Mouse (Mus musculus) lung, embryonic 16.5 days (tissue): ENCODE measurements around the gene Hist1h2bk. TPM values are rescaled to one million over a fixed set of nuclear protein-coding genes. Genes with fewer than 3 reads are reported as not detected.

Experiments used
- ATAC-seq: fragments of 200-750 bp; cut with Nextera tagmentation; 2 replicates; pipeline ENCODE4 v1.8.0; 2017; ENCODE audit warnings: low read depth, mild to moderate bottlenecking, moderate library complexity
- H3K27ac ChIP-seq: fragments of 300-500 bp; sonication (generic); 2 replicates; pipeline ENCODE4 v1.5.1; 2014; ENCODE audit warnings: mild to moderate bottlenecking, control low read depth, low read length
- H3K27me3 ChIP-seq: fragments of 300-500 bp; sonication (generic); 2 replicates; pipeline ENCODE4 v1.6.1; 2014; ENCODE audit warnings: low read depth, low read length, mixed read lengths; ENCODE audit not compliant: control insufficient read depth, insufficient read depth
- H3K36me3 ChIP-seq: fragments of 300-500 bp; sonication (generic); 2 replicates; pipeline ENCODE4 v1.6.1; 2014; ENCODE audit warnings: low read length; ENCODE audit not compliant: control insufficient read depth, insufficient read depth
- H3K4me1 ChIP-seq: fragments of 300-500 bp; sonication (generic); replicated peaks from 2 replicates; pipeline ENCODE4 v1.6.1; 2014; ENCODE audit warnings: low read length, mixed read lengths; ENCODE audit not compliant: control insufficient read depth, insufficient read depth
- H3K4me2 ChIP-seq: fragments of 300-500 bp; sonication (generic); 2 replicates; pipeline ENCODE4 v1.6.1; 2014; ENCODE audit warnings: low read depth, low read length, control low read depth
- H3K4me3 ChIP-seq: fragments of 300-500 bp; sonication (generic); 2 replicates; pipeline ENCODE4 v1.5.1; 2014; ENCODE audit warnings: mild to moderate bottlenecking, low read length, control low read depth
- H3K9ac ChIP-seq: fragments of 300-500 bp; sonication (generic); 2 replicates; pipeline ENCODE4 v1.6.1; 2014; ENCODE audit warnings: low read length, control low read depth
- H3K9me3 ChIP-seq: fragments of 300-500 bp; sonication (generic); 2 replicates; pipeline ENCODE4 v1.6.1; 2016; ENCODE audit warnings: low read length; ENCODE audit not compliant: control insufficient read depth
- WGBS: fragments of 180-500 bp; shearing (Covaris S2); extraction: QIAGEN DNeasy Blood & Tissue Kit; methylation state at CpG from one replicate; pipeline ENCODE4 v1.1.7; 2014; 5-methylcytosine and 5-hydroxymethylcytosine counted together
- polyA plus RNA-seq: library from polyadenylated mRNA; unstranded; fragments of >200 nt; fragmentation: Nextera tagmentation; extraction: Ambion mirVana; gene quantifications from 2 replicates; pipeline ENCODE4 v1.2.1, GENCODE M21; 2015

Gene Hist1h2bk
- polyA plus RNA-seq, 1 experiment from 2014 or later = 6.6 TPM

DNA sequence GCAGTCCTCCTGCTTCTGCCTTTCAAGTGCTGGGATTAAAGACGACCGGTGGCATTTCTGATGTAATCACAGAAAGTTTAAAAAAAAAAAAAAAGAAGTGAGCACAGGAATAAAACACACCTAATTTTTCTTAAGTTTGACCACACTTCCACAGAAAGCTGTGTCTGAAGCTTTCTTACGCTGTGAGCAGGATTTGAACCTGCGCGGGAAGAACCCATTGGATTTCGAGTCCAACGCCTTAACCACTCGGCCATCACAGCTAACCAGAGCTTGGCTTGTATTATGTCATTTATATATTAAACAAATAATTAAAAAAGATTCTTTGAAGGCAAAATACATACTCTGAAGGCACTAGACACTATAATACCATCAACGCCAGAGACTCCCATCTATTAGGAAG, 13.4 kb upstream of the Hist1h2bk start:
- Histone ChIP-seq H3K27ac (peak overlapping the region; percentile 49), H3K4me2 (peak overlapping the region; percentile 87), H3K27me3 (no peaks in the 10 kb centered on the region; the same call in 1 of the 2 replicates), H3K36me3 (no peaks in the 10 kb centered on the region), H3K9me3 (no peaks in the 10 kb centered on the region), H3K4me3 (peak overlapping the region; percentile 46), H3K9ac (peak overlapping the region; percentile 65), H3K4me1 (peaks cover 8% of the 10 kb centered on the region; the same call in 1 of the 2 replicates)
- WGBS = under 1% methylated on average over 9 of the region's 9 CpGs
- ATAC-seq = peak; percentile 73

GRCm38 (mm10) chr13:22026058-22027031, 9.3 kb upstream of the Hist1h2bk start:
- no peak for ATAC-seq

DNA sequence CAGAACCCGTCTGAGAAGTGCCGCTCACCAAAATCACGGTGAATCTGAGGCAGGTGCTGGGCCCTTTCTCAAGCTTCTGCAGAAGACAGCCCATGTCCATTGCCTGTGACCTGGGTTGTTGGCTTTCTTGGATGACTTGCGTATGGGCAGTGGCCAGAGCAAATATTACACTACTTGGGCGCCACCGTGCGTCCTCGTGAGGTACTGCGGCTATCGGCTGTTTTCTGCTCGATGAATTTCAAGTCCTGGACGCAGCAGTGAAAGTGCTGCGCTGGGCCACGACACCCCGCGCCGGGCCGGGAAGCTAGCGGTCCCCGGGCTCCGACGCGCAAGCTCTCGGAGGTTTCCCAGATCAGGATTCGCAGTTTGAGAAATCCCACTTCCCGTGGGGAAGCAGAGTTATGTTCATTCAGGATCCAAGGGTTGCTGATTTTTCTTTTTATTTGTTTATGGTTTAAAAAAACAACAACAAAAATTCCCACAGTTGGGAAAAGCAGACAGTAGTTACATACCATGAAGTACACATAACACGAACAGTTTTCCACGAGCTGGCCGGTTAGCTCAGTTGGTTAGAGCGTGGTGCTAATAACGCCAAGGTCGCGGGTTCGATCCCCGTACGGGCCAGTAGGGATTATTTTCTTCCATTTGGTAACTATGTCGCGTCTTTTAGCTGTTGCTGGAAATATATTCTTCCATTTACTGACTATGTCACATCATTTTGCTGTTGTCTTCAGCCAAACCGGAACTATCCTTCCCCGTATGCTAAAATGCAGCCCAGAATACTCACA, 6.8 kb upstream of the Hist1h2bk start:
- peak; percentile 84 for ATAC-seq
- Histone ChIP-seq H3K36me3 (no peaks in the 10 kb centered on the region), H3K27ac (peak overlapping the region; percentile 90), H3K4me1 (peaks cover 6% of the 10 kb centered on the region), H3K9ac (peak overlapping the region; percentile 70), H3K27me3 (no peaks in the 10 kb centered on the region), H3K9me3 (no peaks in the 10 kb centered on the region), H3K4me3 (peak overlapping the region; percentile 62), H3K4me2 (peak overlapping the region; percentile 65)
- WGBS = under 1% methylated on average over 40 of the region's 40 CpGs

More at GRCm38 (mm10) chr13:22026058-22027031, 9.3 kb upstream of the Hist1h2bk start:
- Histone ChIP-seq H3K36me3 (no peaks in the 10 kb centered on the region), H3K27ac (peak overlapping the region; percentile 56), H3K9me3 (no peaks in the 10 kb centered on the region), H3K4me2 (peak overlapping the region; percentile 71), H3K27me3 (no peaks in the 10 kb centered on the region), H3K9ac (peak overlapping the region; percentile 61), H3K4me3 (peak overlapping the region; percentile 53), H3K4me1 (peaks cover 6% of the 10 kb centered on the region; the same call in 1 of the 2 replicates)
- WGBS = under 1% methylated on average over 35 of the region's 35 CpGs

GRCm38 (mm10) chr13:22029928-22030327, 5.7 kb upstream of the Hist1h2bk start:
- 42% methylated on average over 8 of the region's 8 CpGs for WGBS
- Histone ChIP-seq H3K9me3 (no peaks in the 10 kb centered on the region), H3K9ac (no peak overlapping the region), H3K4me3 (no peak overlapping the region), H3K27ac (no peak overlapping the region), H3K4me2 (peak overlapping the region; percentile 65; the same call in 1 of the 2 replicates), H3K36me3 (no peaks in the 10 kb centered on the region), H3K4me1 (peaks cover 15% of the 10 kb centered on the region), H3K27me3 (no peaks in the 10 kb centered on the region)
- ATAC-seq = no peak

DNA sequence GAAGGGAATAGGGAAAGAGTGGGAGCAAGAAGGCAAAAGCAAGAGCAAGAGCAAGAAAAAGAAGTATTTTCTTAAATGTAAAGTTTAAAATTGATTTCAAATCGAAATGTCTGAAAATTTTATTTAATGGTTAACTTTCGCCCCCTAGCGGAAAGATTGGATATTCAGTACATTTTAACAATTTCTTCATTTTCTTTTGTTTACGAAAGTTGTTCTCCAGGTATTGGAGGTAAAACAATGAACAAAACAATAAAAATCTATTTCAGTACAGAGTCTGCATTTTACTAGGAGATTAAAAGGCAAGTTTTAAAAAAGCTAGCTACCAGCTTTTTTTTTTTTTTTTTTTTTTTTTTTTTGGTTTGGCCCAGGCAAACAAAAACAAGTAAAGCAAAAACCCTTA, 5.2 kb upstream of the Hist1h2bk start:
- Histone ChIP-seq H3K9ac (no peak overlapping the region), H3K4me2 (no peak overlapping the region), H3K4me3 (no peak overlapping the region), H3K27ac (no peak overlapping the region), H3K4me1 (peaks cover 15% of the 10 kb centered on the region), H3K36me3 (no peaks in the 10 kb centered on the region), H3K9me3 (no peaks in the 10 kb centered on the region), H3K27me3 (no peaks in the 10 kb centered on the region)
- no peak for ATAC-seq
- 8% methylated on average over 4 of the region's 4 CpGs for WGBS

DNA sequence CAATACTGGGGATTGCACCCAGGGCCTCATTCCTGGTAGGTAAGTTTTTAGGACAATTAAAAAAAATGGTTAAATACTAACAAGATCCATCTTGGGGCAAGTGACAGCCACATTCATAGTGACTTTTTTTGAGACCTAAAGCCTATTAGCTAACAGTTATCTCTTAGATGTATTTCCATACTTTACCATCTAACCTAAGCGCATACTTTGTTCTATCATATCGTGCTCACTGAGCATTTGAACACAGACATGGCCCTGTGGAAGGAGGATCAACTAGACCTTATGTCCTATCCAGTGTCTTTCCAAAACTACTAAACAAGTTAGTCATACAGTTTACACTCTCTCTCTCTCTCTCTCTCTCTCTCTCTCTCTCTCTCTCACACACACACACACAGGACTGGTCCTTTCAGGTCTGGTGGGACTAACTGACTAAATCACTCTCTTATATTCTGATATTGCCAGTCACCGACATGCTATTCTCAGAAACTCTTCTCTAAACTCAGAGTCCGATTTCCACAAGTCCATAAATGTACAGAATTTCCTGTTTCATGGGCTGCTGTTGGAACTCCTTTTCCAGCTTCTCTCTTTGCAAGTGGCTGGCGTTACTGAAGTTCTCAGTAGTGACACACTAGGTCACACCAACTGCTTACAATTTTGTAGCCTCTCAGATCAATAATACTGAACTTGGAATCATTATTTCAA, 1.8 kb upstream of the Hist1h2bk start:
- Histone ChIP-seq H3K4me1 (peaks cover 17% of the 10 kb centered on the region), H3K36me3 (no peaks in the 10 kb centered on the region), H3K4me3 (peak overlapping the region; percentile 50), H3K9me3 (no peaks in the 10 kb centered on the region), H3K27me3 (no peaks in the 10 kb centered on the region), H3K9ac (peak overlapping the region; percentile 71), H3K27ac (peak overlapping the region; percentile 52; the same call in 1 of the 2 replicates), H3K4me2 (peak overlapping the region; percentile 56)
- no peak for ATAC-seq
- 30% methylated on average over 5 of the region's 5 CpGs for WGBS

DNA sequence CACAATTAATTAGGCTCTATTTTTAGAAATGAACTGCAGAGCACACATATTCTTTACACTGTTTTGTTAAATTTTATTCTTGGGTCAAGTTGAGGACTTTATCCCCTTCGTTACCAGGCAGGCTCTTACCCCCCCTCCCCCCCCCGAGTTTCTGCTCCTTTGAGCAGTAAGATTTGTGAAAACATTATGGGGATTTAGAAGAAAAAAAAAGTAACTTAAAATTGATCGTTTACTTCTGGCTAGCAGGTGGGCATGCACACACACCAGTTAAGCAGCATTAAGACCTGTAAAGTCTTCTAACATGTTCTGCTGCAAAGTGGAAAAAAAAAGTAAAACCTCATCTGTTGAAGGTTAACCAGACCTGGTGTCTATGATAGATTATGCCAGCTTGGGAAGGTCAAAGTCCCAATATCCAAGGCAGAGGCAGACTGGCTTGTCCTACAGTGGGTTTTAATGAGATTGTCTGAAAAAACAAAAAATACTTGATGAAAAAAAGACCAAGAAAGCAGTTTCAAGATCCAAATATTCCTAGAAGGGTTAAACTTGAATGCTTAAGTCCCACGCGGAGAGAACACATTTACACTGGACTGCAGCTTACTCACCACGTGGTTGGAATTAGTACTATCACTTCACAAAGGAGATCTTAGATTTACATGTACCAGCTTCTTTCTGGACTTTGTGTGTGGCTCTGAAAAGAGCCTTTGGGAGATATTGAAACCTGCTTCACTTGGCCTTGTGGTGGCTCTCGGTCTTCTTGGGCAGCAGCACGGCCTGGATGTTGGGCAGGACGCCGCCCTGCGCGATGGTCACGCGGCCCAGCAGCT, 1.0 kb upstream of the Hist1h2bk start:
- Histone ChIP-seq H3K4me1 (peaks cover 17% of the 10 kb centered on the region), H3K27me3 (no peaks in the 10 kb centered on the region), H3K9ac (peak overlapping the region; percentile 71), H3K4me2 (peak overlapping the region; percentile 56), H3K27ac (peak overlapping the region; percentile 81), H3K9me3 (no peaks in the 10 kb centered on the region), H3K4me3 (peak overlapping the region; percentile 50), H3K36me3 (no peaks in the 10 kb centered on the region)
- peak; percentile 0; the same call in 1 of the 2 replicates for ATAC-seq
- under 1% methylated on average over 14 of the region's 14 CpGs for WGBS
